ENCODE assay signal across 19 mouse cellular contexts in the genomic region with DNA sequence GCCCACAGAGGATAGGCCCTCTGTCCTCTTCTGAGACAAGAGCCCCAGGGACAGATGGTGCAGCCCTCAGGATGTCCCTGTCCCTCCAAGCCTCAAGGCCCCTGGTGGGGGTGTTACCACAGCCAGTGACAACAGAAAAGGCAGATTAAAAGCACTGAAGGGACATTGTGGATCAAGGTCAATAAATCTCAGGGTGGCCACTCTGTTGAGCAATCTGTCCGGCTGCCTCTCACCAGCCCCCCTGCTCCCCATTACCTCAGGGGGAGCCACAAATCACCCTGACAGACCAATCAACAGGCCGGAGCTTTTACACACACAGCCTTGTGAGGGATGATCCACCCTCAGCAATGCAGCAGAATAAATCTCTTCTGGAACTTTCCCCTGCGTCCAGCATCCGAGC. TPM values are rescaled to one million over a fixed set of nuclear protein-coding genes. Genes with fewer than 3 reads are reported as not detected.
A peak's percentile ranks its signal among the peaks of the same experiment; 100 is the strongest.
DNase-seq lines count a peak whose midpoint lies in the region; ATAC-seq and TF ChIP-seq lines count a peak whose summit lies in the region.
"Had no signal": no experiment of that assay in that cellular context is flagged by ENCODE, and none has a peak within 500 bp of the region (broad histone marks: within the 10 kb centered on the region; RNA-seq: fewer than 3 reads in every experiment).

No protein-coding gene starts in this region.

- peak; percentile 22 for DNase-seq in embryo, embryonic 11.5 days (ENCODE audit: low read depth, low spot score)
- DNase-seq in embryo, embryonic 10 days (ENCODE audit: low spot score), result no peak
- DNase-seq in adrenal gland, postnatal 25 days, result peak; percentile 30
- no peak for DNase-seq in layer of hippocampus, adult 2 months (ENCODE audit: low spot score in 2 of 2)
- DNase-seq in MN1 (ENCODE audit: low spot score), result no peak
- DNase-seq: gastrocnemius, postnatal 14 days; heart, postnatal 36 days; kidney, adult 18-20 months; lung, postnatal 14 days had no signal

- peaks cover 15% of the 10 kb centered on the region for H3K4me1 ChIP-seq in midbrain, embryonic 13.5 days (replicated peaks)
- peaks cover 4% of the 10 kb centered on the region; the same call in 1 of the 2 replicates for H3K4me1 ChIP-seq in midbrain, embryonic 15.5 days
- H3K4me1 ChIP-seq in neural tube, embryonic 13.5 days (replicated peaks), result peaks cover 25% of the 10 kb centered on the region
- H3K4me1 ChIP-seq: stomach, embryonic 15.5 days had no signal

- peak overlapping the region; percentile 41; the same call in 1 of the 2 replicates for H3K9ac ChIP-seq in midbrain, embryonic 13.5 days (replicated peaks)
- H3K9ac ChIP-seq in midbrain, embryonic 15.5 days, result no peak overlapping the region; the same call in 1 of the 2 replicates
- 0 out of 2 replicates have a peak overlapping the region, but pooled peaks have one; percentile 31 for H3K9ac ChIP-seq in neural tube, embryonic 13.5 days
- H3K9ac ChIP-seq: heart, embryonic 12.5 days; liver, embryonic 14.5 days; stomach, embryonic 15.5 days had no signal

- H3K36me3 ChIP-seq in midbrain, embryonic 13.5 days, result no peaks in the 10 kb centered on the region
- H3K36me3 ChIP-seq in midbrain, embryonic 15.5 days (replicated peaks), result no peaks in the 10 kb centered on the region
- no peaks in the 10 kb centered on the region for H3K36me3 ChIP-seq in neural tube, embryonic 13.5 days
- H3K36me3 ChIP-seq: heart, embryonic 12.5 days; midbrain, embryonic 10.5 days; stomach, embryonic 15.5 days had no signal

- no peak overlapping the region for H3K4me2 ChIP-seq in midbrain, embryonic 13.5 days (replicated peaks)
- H3K4me2 ChIP-seq in midbrain, embryonic 15.5 days, result no peak overlapping the region
- H3K4me2 ChIP-seq in neural tube, embryonic 13.5 days, result no peak overlapping the region
- H3K4me2 ChIP-seq: heart, embryonic 12.5 days; stomach, embryonic 15.5 days had no signal

- ATAC-seq in midbrain, embryonic 13.5 days, result no peak
- ATAC-seq in midbrain, embryonic 15.5 days (replicated peaks), result no peak
- ATAC-seq in neural tube, embryonic 13.5 days (ENCODE audit: low read depth), result peak; percentile 56; the same call in 1 of the 2 replicates

- no peaks in the 10 kb centered on the region for H3K9me3 ChIP-seq in midbrain, embryonic 13.5 days
- H3K9me3 ChIP-seq in midbrain, embryonic 15.5 days, result no peaks in the 10 kb centered on the region
- no peaks in the 10 kb centered on the region for H3K9me3 ChIP-seq in neural tube, embryonic 13.5 days
- H3K9me3 ChIP-seq: heart, embryonic 12.5 days; midbrain, embryonic 10.5 days; stomach, embryonic 15.5 days had no signal

- no peak overlapping the region for H3K4me3 ChIP-seq in midbrain, embryonic 13.5 days (replicated peaks)
- H3K4me3 ChIP-seq in midbrain, embryonic 15.5 days, result no peak overlapping the region
- no peak overlapping the region for H3K4me3 ChIP-seq in neural tube, embryonic 13.5 days
- H3K4me3 ChIP-seq in layer of hippocampus, adult 2 months, result no peak overlapping the region
- H3K4me3 ChIP-seq: heart, embryonic 12.5 days; left cerebral cortex, adult 2 months; midbrain, embryonic 10.5 days; stomach, embryonic 15.5 days had no signal

- 37% methylated on average over 4 of the region's 4 CpGs for WGBS in midbrain, embryonic 13.5 days
- 20% methylated on average over 4 of the region's 4 CpGs for WGBS in midbrain, embryonic 15.5 days
- 2% methylated on average over 4 of the region's 4 CpGs for WGBS in neural tube, embryonic 13.5 days

- peaks cover 5% of the 10 kb centered on the region; the same call in 1 of the 2 replicates for H3K27me3 ChIP-seq in midbrain, embryonic 13.5 days
- H3K27me3 ChIP-seq in midbrain, embryonic 15.5 days (replicated peaks), result no peaks in the 10 kb centered on the region
- H3K27me3 ChIP-seq in neural tube, embryonic 13.5 days, result peaks cover 23% of the 10 kb centered on the region
- H3K27me3 ChIP-seq: stomach, embryonic 15.5 days had no signal

- no peak overlapping the region for H3K27ac ChIP-seq in midbrain, embryonic 13.5 days
- no peak overlapping the region for H3K27ac ChIP-seq in midbrain, embryonic 15.5 days
- peak overlapping the region; percentile 52; the same call in 1 of the 2 replicates for H3K27ac ChIP-seq in neural tube, embryonic 13.5 days (replicated peaks)
- H3K27ac ChIP-seq in layer of hippocampus, adult 2 months, result no peak overlapping the region
- H3K27ac ChIP-seq: left cerebral cortex, adult 2 months; liver, embryonic 14.5 days; midbrain, embryonic 10.5 days; stomach, embryonic 15.5 days had no signal

- TF ChIP-seq CTCF in layer of hippocampus, adult 2 months (conservative IDR thresholded peaks at IDR 0.05), result no peak

RNA-seq across cellular contexts. Expression of a gene that starts 32.9 kb away (rescaled TPM):
- polyA plus RNA-seq in midbrain, embryonic 13.5 days (2015; fragmentation: Nextera tagmentation; extraction: Ambion mirVana), result 0.17 TPM in 1 of 2 replicates, not detected in the other
- 0.13 TPM in 1 of 2 replicates, not detected in the other for polyA plus RNA-seq in midbrain, embryonic 15.5 days (2015; fragmentation: Nextera tagmentation; extraction: Ambion mirVana)
- 0.48 and 0.76 TPM in 2 replicates for total RNA-seq in adrenal gland, postnatal 25 days (2021)
- 11.8 and 12.5 TPM in 2 replicates for polyA plus RNA-seq in neural tube, embryonic 13.5 days (2015; fragmentation: Nextera tagmentation; extraction: Ambion mirVana)
- not detected for total RNA-seq in layer of hippocampus, adult 2 months (2021)
- total RNA-seq: gastrocnemius, postnatal 14 days; heart, postnatal 36 days had no signal
- polyA plus RNA-seq: C2C12; heart, embryonic 12.5 days; limb, embryonic 11.5 days; liver, embryonic 14.5 days; stomach, embryonic 15.5 days had no signal

RNA-seq across cellular contexts. Expression of a gene that starts 52.2 kb away (rescaled TPM):
- polyA plus RNA-seq in midbrain, embryonic 13.5 days (2015; fragmentation: Nextera tagmentation; extraction: Ambion mirVana), result 10.1 and 10.4 TPM in 2 replicates
- 14.3 and 16.9 TPM in 2 replicates for polyA plus RNA-seq in midbrain, embryonic 15.5 days (2015; fragmentation: Nextera tagmentation; extraction: Ambion mirVana)
- 25.8 and 36.6 TPM in 2 replicates for total RNA-seq in adrenal gland, postnatal 25 days (2021)
- polyA plus RNA-seq in neural tube, embryonic 13.5 days (2015; fragmentation: Nextera tagmentation; extraction: Ambion mirVana), result 18.0 and 19.2 TPM in 2 replicates
- 10 to 100 TPM; 59.8 to 61.4 TPM for total RNA-seq in layer of hippocampus, adult 2 months (2021)

Comparison
In these comparisons a context has a peak if more than half of its experiments do, and no peak if none do; other contexts are left out.
1. DNase-seq: peak in embryo, embryonic 11.5 days (single experiment) and adrenal gland, postnatal 25 days (single experiment); none in embryo, embryonic 10 days (single experiment), layer of hippocampus, adult 2 months (0 of 2) and MN1 (single experiment).
2. RNA of a gene that starts 32.9 kb away (polyA plus RNA-seq): 11.8 to 12.5 TPM in neural tube, embryonic 13.5 days; 0.17 TPM in midbrain, embryonic 13.5 days and 0.13 TPM in midbrain, embryonic 15.5 days; every median in the first group is over 10 times any median in the second.